26 mouse cellular contexts compared by ENCODE assay signal in the genomic region with DNA sequence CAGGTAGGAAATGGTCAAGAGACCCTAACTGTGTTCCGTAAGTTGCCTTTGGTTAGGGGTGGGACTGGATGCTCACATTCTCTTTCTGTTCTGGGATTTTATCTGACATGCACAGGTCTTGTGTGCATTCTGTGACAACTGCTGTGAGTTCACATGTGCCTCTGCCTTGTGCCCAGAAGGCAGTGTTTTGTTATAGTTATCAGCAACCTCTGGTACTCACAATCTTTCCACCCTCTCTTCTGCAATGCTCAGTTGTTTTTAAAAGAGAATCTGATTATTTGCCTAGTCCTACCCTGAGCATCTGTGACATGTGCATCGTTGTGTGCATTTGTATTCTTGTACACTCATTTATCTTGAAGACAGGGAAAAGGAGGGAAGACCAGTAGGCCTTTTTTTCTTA. TPM values are rescaled to one million over a fixed set of nuclear protein-coding genes. Genes with fewer than 3 reads are reported as not detected.
DNase-seq lines count a peak whose midpoint lies in the region; ATAC-seq lines count a peak whose summit lies in the region.
"Had no signal": no experiment of that assay in that cellular context is flagged by ENCODE, and none has a peak within 500 bp of the region (broad histone marks: within the 10 kb centered on the region; RNA-seq: fewer than 3 reads in every experiment).

No protein-coding gene starts in this region.

- no peak overlapping the region for H3K9ac ChIP-seq in liver, embryonic 11.5 days (ENCODE audit: low read depth, low read length)
- no peak overlapping the region for H3K9ac ChIP-seq in liver, embryonic 15.5 days
- H3K9ac ChIP-seq: forebrain, embryonic 13.5 days; heart, embryonic 12.5 days; heart, embryonic 15.5 days; hindbrain, embryonic 14.5 days had no signal

- H3K4me3 ChIP-seq in liver, embryonic 11.5 days (ENCODE audit: low read depth, low read length) = no peak overlapping the region
- no peak overlapping the region for H3K4me3 ChIP-seq in liver, embryonic 15.5 days (replicated peaks)
- H3K4me3 ChIP-seq: forebrain, embryonic 10.5 days; forebrain, embryonic 13.5 days; heart, embryonic 12.5 days; heart, embryonic 15.5 days had no signal

- no peak for DNase-seq in liver, embryonic 11.5 days (ENCODE audit: low spot score)
- no peak for DNase-seq in liver
- DNase-seq in right cerebral cortex, postnatal 10 days (ENCODE audit: low spot score in 2 of 2) = no peak
- DNase-seq in layer of hippocampus, adult 9-11 months = no peak
- no peak for DNase-seq in lung, postnatal 25 days (ENCODE audit: low spot score)
- DNase-seq: adrenal gland, postnatal 36 days; B cell, adult 2 months; cerebellum, adult 18-20 months; cerebellum, adult 9-10 months; cerebellum, postnatal 14 days; gastrocnemius, postnatal 10 days; gastrocnemius, postnatal 36 days; heart, postnatal 10 days; heart, postnatal 4 days had no signal

- ATAC-seq in liver, embryonic 11.5 days (replicated peaks; ENCODE audit: low FRiP score) = peak; percentile 46
- peak; percentile 51 for ATAC-seq in liver, embryonic 15.5 days (ENCODE audit: insufficient read depth)
- ATAC-seq in megakaryocyte progenitor cell, adult 5-6 weeks (replicated peaks; ENCODE audit: poor library complexity) = peak; percentile 47
- ATAC-seq: forebrain, embryonic 13.5 days; forebrain, embryonic 16.5 days; Patski had no signal

- no peaks in the 10 kb centered on the region for H3K9me3 ChIP-seq in liver, embryonic 11.5 days (ENCODE audit: control insufficient read depth, low read length)
- no peaks in the 10 kb centered on the region for H3K9me3 ChIP-seq in liver, embryonic 15.5 days (replicated peaks)
- H3K9me3 ChIP-seq: forebrain, embryonic 10.5 days; forebrain, embryonic 13.5 days; heart, embryonic 12.5 days; heart, embryonic 15.5 days had no signal

- no peaks in the 10 kb centered on the region for H3K27me3 ChIP-seq in liver, embryonic 11.5 days (replicated peaks; ENCODE audit: control insufficient read depth, insufficient read depth, low read length)
- no peaks in the 10 kb centered on the region for H3K27me3 ChIP-seq in liver, embryonic 15.5 days
- H3K27me3 ChIP-seq: forebrain, embryonic 13.5 days; heart, embryonic 12.5 days; heart, embryonic 15.5 days had no signal

- no peak overlapping the region for H3K4me2 ChIP-seq in liver, embryonic 11.5 days
- no peak overlapping the region for H3K4me2 ChIP-seq in liver, embryonic 15.5 days
- H3K4me2 ChIP-seq: forebrain, embryonic 13.5 days; heart, embryonic 12.5 days; heart, embryonic 15.5 days; hindbrain, embryonic 14.5 days had no signal

- H3K36me3 ChIP-seq in liver, embryonic 11.5 days (ENCODE audit: control insufficient read depth, insufficient read depth, low read length) = no peaks in the 10 kb centered on the region
- H3K36me3 ChIP-seq in liver, embryonic 15.5 days (replicated peaks) = no peaks in the 10 kb centered on the region
- H3K36me3 ChIP-seq: forebrain, embryonic 10.5 days; G1E; heart, embryonic 12.5 days; heart, embryonic 15.5 days had no signal

- no peak overlapping the region for H3K27ac ChIP-seq in liver, embryonic 11.5 days (ENCODE audit: low read depth, low read length)
- H3K27ac ChIP-seq in liver, embryonic 15.5 days (replicated peaks) = no peak overlapping the region
- H3K27ac ChIP-seq: forebrain, embryonic 10.5 days; forebrain, embryonic 13.5 days; heart, embryonic 15.5 days; hindbrain, embryonic 14.5 days had no signal

- 55% methylated on average over 2 of the region's 2 CpGs for WGBS in liver, embryonic 11.5 days
- WGBS in liver, embryonic 15.5 days (ENCODE audit: insufficient replicate concordance) = 18% methylated on average over 2 of the region's 2 CpGs

- H3K4me1 ChIP-seq in liver, embryonic 11.5 days (replicated peaks; ENCODE audit: control insufficient read depth, insufficient read depth, low read length) = peaks cover 13% of the 10 kb centered on the region
- 0 out of 2 replicates have a peak, but pooled peaks cover 8% of the 10 kb centered on the region for H3K4me1 ChIP-seq in liver, embryonic 15.5 days (replicated peaks)
- H3K4me1 ChIP-seq: forebrain, embryonic 10.5 days; forebrain, embryonic 13.5 days; heart, embryonic 12.5 days; heart, embryonic 15.5 days had no signal

RNA-seq across cellular contexts. Expression of a gene that starts 52.2 kb away (rescaled TPM):
- polyA plus RNA-seq in liver, embryonic 11.5 days (2014; fragmentation: Nextera tagmentation; extraction: Ambion mirVana) = 2.8 and 3.0 TPM in 2 replicates
- 0.35 and 0.51 TPM in 2 replicates for polyA plus RNA-seq in liver, embryonic 15.5 days (2015; fragmentation: Nextera tagmentation; extraction: Ambion mirVana)
- not detected in 2 replicates for total RNA-seq in megakaryocyte progenitor cell, adult 5-6 weeks (2015)
- total RNA-seq in megakaryocyte progenitor cell, adult 5-6 weeks (2017) = 0.10 TPM in 1 of 2 replicates, not detected in the other
- total RNA-seq: CH12.LX; granulocyte monocyte progenitor cell, adult 5-6 weeks had no signal
- polyA plus RNA-seq: G1E, Patski had no signal
